Mouse (Mus musculus): ENCODE data around the gene Gngt2. TPM values are rescaled to one million over a fixed set of nuclear protein-coding genes. Genes with fewer than 3 reads are reported as not detected.

The Gngt2 gene
- polyA plus RNA-seq, 1 experiment from 2014 or later: 1.8 TPM

DNA sequence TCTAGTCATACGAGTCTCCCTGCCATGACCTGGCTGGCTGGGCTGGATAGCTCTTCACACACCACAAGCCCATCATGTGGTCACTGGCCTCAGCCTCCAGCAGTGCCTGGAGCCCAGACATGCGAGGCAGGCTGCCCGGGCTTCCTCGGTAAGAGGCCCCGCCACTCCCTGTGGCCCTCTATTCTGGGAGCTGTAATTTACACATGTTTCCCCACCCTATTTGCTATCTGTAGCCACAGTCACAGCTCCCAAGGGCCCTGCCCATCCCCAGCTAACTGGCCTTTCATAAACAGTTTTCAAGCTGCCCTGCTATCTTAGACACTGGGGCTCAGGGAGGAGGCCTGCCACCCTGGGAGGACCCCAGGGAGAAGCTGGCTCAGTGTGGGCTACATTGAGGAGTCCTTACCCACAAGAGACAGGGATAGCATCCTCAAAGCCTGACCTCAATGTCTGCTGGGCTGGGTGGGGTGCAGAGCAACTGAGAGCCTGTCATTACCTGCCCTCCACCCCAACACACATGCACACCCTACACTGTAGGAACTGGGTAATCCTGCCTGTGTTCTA is 28.5 kb upstream of the Gngt2 start:
- H3K36me3 ChIP-seq (ENCODE audit: control insufficient read depth, insufficient read depth, low read length): no peaks in the 10 kb centered on the region
- 77% methylated on average over 5 of the region's 5 CpGs for WGBS
- DNase-seq (no peak), ATAC-seq (ENCODE audit: low FRiP score, low TSS enrichment) (no peak)
- no peaks in the 10 kb centered on the region for H3K27me3 ChIP-seq (ENCODE audit: control insufficient read depth, insufficient read depth, low read length)
- no peak overlapping the region for H3K27ac ChIP-seq (replicated peaks; ENCODE audit: low read depth, low read length)
- H3K4me2 ChIP-seq (ENCODE audit: low read length): no peak overlapping the region
- no peaks in the 10 kb centered on the region for H3K9me3 ChIP-seq (ENCODE audit: control insufficient read depth, low read length)
- H3K9ac ChIP-seq (replicated peaks; ENCODE audit: low read length): no peak overlapping the region
- no peaks in the 10 kb centered on the region for H3K4me1 ChIP-seq (ENCODE audit: control insufficient read depth, insufficient read depth, low read length)
- no peak overlapping the region for H3K4me3 ChIP-seq (replicated peaks; ENCODE audit: low read depth, low read length)

DNA sequence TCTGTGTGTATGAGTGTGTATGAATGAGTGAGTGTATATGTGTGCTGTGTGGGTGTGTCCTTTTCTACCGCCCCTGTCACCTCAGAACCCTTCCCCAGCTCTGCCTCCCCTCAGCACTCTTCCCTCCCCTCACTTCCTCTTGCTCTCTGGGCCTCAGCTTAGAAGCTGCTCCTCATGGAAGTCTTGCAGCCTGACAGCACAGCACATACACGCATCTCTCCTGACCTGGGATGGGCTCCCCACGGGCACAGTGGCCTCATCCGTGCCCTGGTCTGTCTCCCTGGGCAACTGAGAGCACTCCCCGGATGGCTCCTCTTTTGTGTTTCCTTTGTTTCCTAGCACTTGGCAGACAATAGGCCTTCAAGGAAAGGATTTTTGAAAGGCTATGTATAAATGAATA is 27.4 kb upstream of the Gngt2 start:
- DNase-seq (no peak), ATAC-seq (ENCODE audit: low FRiP score, low TSS enrichment) (no peak)
- H3K4me2 ChIP-seq (ENCODE audit: low read length): no peak overlapping the region
- H3K36me3 ChIP-seq (ENCODE audit: control insufficient read depth, insufficient read depth, low read length): no peaks in the 10 kb centered on the region
- 3% methylated on average over 5 of the region's 5 CpGs for WGBS
- no peak overlapping the region for H3K27ac ChIP-seq (replicated peaks; ENCODE audit: low read depth, low read length)
- no peaks in the 10 kb centered on the region for H3K9me3 ChIP-seq (ENCODE audit: control insufficient read depth, low read length)
- H3K9ac ChIP-seq (replicated peaks; ENCODE audit: low read length): no peak overlapping the region
- H3K4me1 ChIP-seq (ENCODE audit: control insufficient read depth, insufficient read depth, low read length): no peaks in the 10 kb centered on the region
- no peaks in the 10 kb centered on the region for H3K27me3 ChIP-seq (ENCODE audit: control insufficient read depth, insufficient read depth, low read length)
- H3K4me3 ChIP-seq (replicated peaks; ENCODE audit: low read depth, low read length): no peak overlapping the region

DNA sequence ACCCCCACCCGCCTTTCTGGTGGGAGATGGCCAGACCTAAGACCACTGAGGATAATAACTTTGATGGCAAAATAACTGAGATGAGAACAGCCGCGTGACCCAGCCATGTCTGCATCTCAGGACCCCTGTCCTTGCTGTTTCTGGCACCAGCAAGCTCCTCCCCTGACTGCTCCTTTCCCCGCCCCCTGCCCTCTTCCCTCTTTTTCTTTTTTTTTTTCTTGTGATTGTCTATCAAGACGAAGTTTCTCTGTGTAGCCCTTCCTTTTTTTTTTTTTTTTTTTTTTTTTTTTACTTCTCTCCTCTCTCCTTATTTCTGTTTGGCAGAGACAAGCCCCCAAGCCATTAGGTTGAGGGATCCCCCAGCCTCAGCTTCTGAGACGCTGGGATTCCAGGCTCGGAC is 26.2 kb upstream of the Gngt2 start:
- Histone ChIP-seq H3K4me3 (replicated peaks; ENCODE audit: low read depth, low read length) (no peak overlapping the region), H3K4me2 (ENCODE audit: low read length) (no peak overlapping the region), H3K27ac (replicated peaks; ENCODE audit: low read depth, low read length) (no peak overlapping the region), H3K9me3 (ENCODE audit: control insufficient read depth, low read length) (no peaks in the 10 kb centered on the region), H3K9ac (replicated peaks; ENCODE audit: low read length) (no peak overlapping the region), H3K4me1 (ENCODE audit: control insufficient read depth, insufficient read depth, low read length) (no peaks in the 10 kb centered on the region), H3K36me3 (ENCODE audit: control insufficient read depth, insufficient read depth, low read length) (no peaks in the 10 kb centered on the region), H3K27me3 (ENCODE audit: control insufficient read depth, insufficient read depth, low read length) (no peaks in the 10 kb centered on the region)
- DNase-seq (no peak), ATAC-seq (ENCODE audit: low FRiP score, low TSS enrichment) (no peak)
- 58% methylated on average over 7 of the region's 7 CpGs for WGBS

DNA sequence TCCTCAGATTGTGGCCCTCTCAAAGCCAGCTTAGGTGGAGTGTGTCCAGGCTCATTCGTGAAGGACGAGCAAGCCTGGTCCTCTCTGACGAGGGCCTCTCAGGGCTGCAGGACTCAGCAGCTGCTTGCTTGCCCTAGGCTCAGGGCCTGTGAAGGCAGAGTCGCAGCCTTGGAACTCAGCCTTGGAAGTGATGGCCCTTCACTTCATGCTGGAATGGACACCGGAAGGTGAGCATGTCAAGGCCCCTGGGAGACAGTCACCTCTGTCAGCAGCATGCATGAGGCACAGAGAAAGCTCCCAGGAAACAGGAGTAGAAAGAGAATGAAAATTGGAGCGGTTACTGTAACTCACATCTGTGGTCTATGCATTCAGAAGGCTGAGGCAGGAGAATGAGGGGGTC is 25.3 kb upstream of the Gngt2 start:
- DNase-seq (no peak), ATAC-seq (ENCODE audit: low FRiP score, low TSS enrichment) (no peak)
- H3K36me3 ChIP-seq (ENCODE audit: control insufficient read depth, insufficient read depth, low read length): no peaks in the 10 kb centered on the region
- no peaks in the 10 kb centered on the region for H3K4me1 ChIP-seq (ENCODE audit: control insufficient read depth, insufficient read depth, low read length)
- no peak overlapping the region for H3K4me3 ChIP-seq (replicated peaks; ENCODE audit: low read depth, low read length)
- no peak overlapping the region for H3K4me2 ChIP-seq (ENCODE audit: low read length)
- H3K9me3 ChIP-seq (ENCODE audit: control insufficient read depth, low read length): no peaks in the 10 kb centered on the region
- no peaks in the 10 kb centered on the region for H3K27me3 ChIP-seq (ENCODE audit: control insufficient read depth, insufficient read depth, low read length)
- WGBS: 83% methylated on average over 6 of the region's 6 CpGs
- H3K27ac ChIP-seq (replicated peaks; ENCODE audit: low read depth, low read length): no peak overlapping the region
- H3K9ac ChIP-seq (replicated peaks; ENCODE audit: low read length): no peak overlapping the region

DNA sequence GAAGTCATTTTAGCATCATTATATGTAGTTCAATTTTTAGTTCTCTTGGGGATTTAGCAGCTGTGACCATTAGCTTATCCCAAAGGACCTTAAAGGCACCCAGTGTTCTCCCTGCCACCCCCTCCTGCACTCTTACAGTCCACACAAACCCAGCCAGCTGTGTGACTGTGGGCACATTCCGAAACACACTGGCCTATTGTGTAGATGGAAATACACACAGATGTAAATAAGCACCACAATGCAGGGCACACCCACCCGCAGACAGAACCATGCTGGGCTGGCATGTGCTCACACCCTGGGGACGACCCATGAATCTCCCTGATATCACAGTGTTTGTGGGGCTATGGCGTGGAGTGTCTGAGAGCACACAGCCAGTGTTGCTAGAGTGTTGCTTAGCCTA is 24.8 kb upstream of the Gngt2 start:
- no peak overlapping the region for H3K4me2 ChIP-seq (ENCODE audit: low read length)
- no peaks in the 10 kb centered on the region for H3K9me3 ChIP-seq (ENCODE audit: control insufficient read depth, low read length)
- no peak for DNase-seq
- H3K4me1 ChIP-seq (ENCODE audit: control insufficient read depth, insufficient read depth, low read length): no peaks in the 10 kb centered on the region
- no peaks in the 10 kb centered on the region for H3K27me3 ChIP-seq (ENCODE audit: control insufficient read depth, insufficient read depth, low read length)
- no peak for ATAC-seq (ENCODE audit: low FRiP score, low TSS enrichment)
- no peak overlapping the region for H3K4me3 ChIP-seq (replicated peaks; ENCODE audit: low read depth, low read length)
- no peaks in the 10 kb centered on the region for H3K36me3 ChIP-seq (ENCODE audit: control insufficient read depth, insufficient read depth, low read length)
- WGBS: 56% methylated on average over 4 of the region's 4 CpGs
- no peak overlapping the region for H3K9ac ChIP-seq (replicated peaks; ENCODE audit: low read length)
- no peak overlapping the region for H3K27ac ChIP-seq (replicated peaks; ENCODE audit: low read depth, low read length)

DNA sequence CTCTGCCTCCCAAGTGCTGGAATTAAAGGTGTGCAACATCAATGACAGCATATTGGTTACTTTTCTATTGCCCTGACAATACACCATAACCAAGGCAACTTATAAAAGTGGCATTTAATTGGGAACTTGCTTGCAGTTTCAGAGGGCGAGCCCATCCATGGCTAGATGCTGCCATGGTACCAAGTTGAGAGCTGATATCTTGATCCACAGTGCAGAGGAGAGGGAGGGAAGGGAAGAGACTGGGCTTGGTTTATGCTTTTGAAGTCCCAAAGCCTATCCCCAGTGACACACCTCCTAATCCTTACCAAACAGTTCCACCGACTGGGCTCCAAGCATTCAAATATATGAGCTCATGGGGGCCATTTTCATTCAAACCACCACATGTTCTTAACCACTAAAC is 22.9 kb upstream of the Gngt2 start:
- 89% methylated on average over 2 of the region's 2 CpGs for WGBS
- Histone ChIP-seq H3K27ac (replicated peaks; ENCODE audit: low read depth, low read length) (no peak overlapping the region), H3K9ac (replicated peaks; ENCODE audit: low read length) (no peak overlapping the region), H3K4me3 (replicated peaks; ENCODE audit: low read depth, low read length) (no peak overlapping the region), H3K9me3 (ENCODE audit: control insufficient read depth, low read length) (no peaks in the 10 kb centered on the region), H3K27me3 (ENCODE audit: control insufficient read depth, insufficient read depth, low read length) (no peaks in the 10 kb centered on the region), H3K36me3 (ENCODE audit: control insufficient read depth, insufficient read depth, low read length) (no peaks in the 10 kb centered on the region), H3K4me2 (ENCODE audit: low read length) (no peak overlapping the region), H3K4me1 (ENCODE audit: control insufficient read depth, insufficient read depth, low read length) (no peaks in the 10 kb centered on the region)
- ATAC-seq (ENCODE audit: low FRiP score, low TSS enrichment) (no peak), DNase-seq (no peak)

DNA sequence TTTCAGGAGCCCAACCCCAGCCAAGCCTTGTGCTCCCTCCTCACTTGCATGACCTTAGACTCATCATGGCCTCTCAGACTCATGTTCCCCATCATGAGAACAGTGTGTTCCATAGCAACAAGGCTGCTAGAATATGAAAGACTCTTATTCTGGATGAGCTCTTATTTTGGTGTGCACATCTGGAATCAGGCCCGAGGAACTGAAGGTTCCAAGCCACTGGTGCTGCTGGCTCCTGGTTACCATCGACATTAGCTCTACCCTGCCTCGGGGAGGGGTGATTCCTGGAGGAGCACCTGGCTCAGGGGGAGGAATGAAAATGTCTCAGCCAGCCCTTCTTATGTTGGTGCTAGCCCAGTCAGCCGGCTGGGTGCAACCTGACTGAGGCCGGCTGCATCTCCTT is 22.2 kb upstream of the Gngt2 start:
- H3K9ac ChIP-seq (replicated peaks; ENCODE audit: low read length): no peak overlapping the region
- DNase-seq (no peak), ATAC-seq (ENCODE audit: low FRiP score, low TSS enrichment) (no peak)
- no peak overlapping the region for H3K27ac ChIP-seq (replicated peaks; ENCODE audit: low read depth, low read length)
- H3K9me3 ChIP-seq (ENCODE audit: control insufficient read depth, low read length): no peaks in the 10 kb centered on the region
- no peak overlapping the region for H3K4me2 ChIP-seq (ENCODE audit: low read length)
- 76% methylated on average over 5 of the region's 5 CpGs for WGBS
- no peaks in the 10 kb centered on the region for H3K27me3 ChIP-seq (ENCODE audit: control insufficient read depth, insufficient read depth, low read length)
- no peaks in the 10 kb centered on the region for H3K36me3 ChIP-seq (ENCODE audit: control insufficient read depth, insufficient read depth, low read length)
- no peak overlapping the region for H3K4me3 ChIP-seq (replicated peaks; ENCODE audit: low read depth, low read length)
- no peaks in the 10 kb centered on the region for H3K4me1 ChIP-seq (ENCODE audit: control insufficient read depth, insufficient read depth, low read length)

DNA sequence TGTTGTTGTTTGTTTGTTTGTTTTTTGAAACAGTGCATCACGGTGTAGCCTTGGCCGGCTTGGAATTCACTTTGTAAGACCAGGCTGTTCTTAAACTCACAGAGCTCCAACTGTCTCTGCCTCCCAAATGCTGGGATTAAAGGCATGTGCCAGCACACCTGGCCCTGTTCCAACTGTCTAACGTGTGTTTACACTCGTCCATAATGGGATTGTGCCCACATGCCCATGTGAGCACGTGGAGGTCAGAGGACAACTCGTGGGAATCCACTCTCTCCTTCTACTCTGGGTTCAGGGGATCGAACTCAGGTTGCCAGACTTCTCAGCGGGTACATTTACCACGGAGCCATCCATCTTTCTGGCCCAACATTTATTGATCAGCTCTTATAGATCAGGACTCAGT is 21.6 kb upstream of the Gngt2 start:
- Histone ChIP-seq H3K9ac (replicated peaks; ENCODE audit: low read length) (no peak overlapping the region), H3K4me2 (ENCODE audit: low read length) (no peak overlapping the region), H3K27ac (replicated peaks; ENCODE audit: low read depth, low read length) (no peak overlapping the region), H3K4me3 (replicated peaks; ENCODE audit: low read depth, low read length) (no peak overlapping the region), H3K27me3 (ENCODE audit: control insufficient read depth, insufficient read depth, low read length) (no peaks in the 10 kb centered on the region), H3K9me3 (ENCODE audit: control insufficient read depth, low read length) (no peaks in the 10 kb centered on the region), H3K36me3 (ENCODE audit: control insufficient read depth, insufficient read depth, low read length) (no peaks in the 10 kb centered on the region), H3K4me1 (ENCODE audit: control insufficient read depth, insufficient read depth, low read length) (no peaks in the 10 kb centered on the region)
- ATAC-seq (ENCODE audit: low FRiP score, low TSS enrichment): no peak
- WGBS: 74% methylated on average over 9 of the region's 9 CpGs
- no peak for DNase-seq

DNA sequence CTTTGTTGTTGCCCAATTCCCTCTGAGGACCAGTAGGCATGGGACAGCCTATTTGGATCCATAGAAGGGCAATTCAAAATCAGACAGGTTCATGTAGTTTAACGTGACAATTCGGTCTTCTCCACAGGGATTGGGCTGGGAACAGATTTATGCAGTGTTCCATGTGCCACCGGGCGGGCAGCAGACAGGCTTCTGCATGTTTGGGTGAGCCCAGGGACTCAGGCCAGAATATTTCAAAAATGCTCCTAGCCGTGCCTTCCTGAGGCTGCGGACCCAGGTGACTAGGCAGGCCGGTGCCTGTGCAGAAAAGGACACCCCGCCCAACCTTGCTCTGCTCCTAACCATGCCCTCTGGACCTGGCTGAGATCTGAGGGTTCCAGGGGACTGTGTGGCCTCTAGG is 17.9 kb upstream of the Gngt2 start:
- H3K4me2 ChIP-seq (ENCODE audit: low read length): no peak overlapping the region
- no peak for DNase-seq
- H3K9ac ChIP-seq (replicated peaks; ENCODE audit: low read length): no peak overlapping the region
- no peak overlapping the region for H3K4me3 ChIP-seq (replicated peaks; ENCODE audit: low read depth, low read length)
- 87% methylated on average over 8 of the region's 8 CpGs for WGBS
- no peaks in the 10 kb centered on the region for H3K36me3 ChIP-seq (ENCODE audit: control insufficient read depth, insufficient read depth, low read length)
- no peak overlapping the region for H3K27ac ChIP-seq (replicated peaks; ENCODE audit: low read depth, low read length)
- no peak for ATAC-seq (ENCODE audit: low FRiP score, low TSS enrichment)
- H3K9me3 ChIP-seq (ENCODE audit: control insufficient read depth, low read length): no peaks in the 10 kb centered on the region
- no peaks in the 10 kb centered on the region for H3K4me1 ChIP-seq (ENCODE audit: control insufficient read depth, insufficient read depth, low read length)
- peaks cover 14% of the 10 kb centered on the region; the same call in 1 of the 2 replicates for H3K27me3 ChIP-seq (ENCODE audit: control insufficient read depth, insufficient read depth, low read length)
